Mouse (Mus musculus) spleen, adult 2 months (tissue): ENCODE results near the gene Vmn1r214.

ENCODE experiments used
- CTCF ChIP-seq: fragments of 200-500 bp; IDR thresholded peaks from 2 replicates; pipeline ENCODE4 v1.5.1; 2011; ENCODE audit warnings: mild to moderate bottlenecking, inconsistent platforms; ENCODE audit not compliant: insufficient read depth, insufficient read length, insufficient replicate concordance; ENCODE audit errors: extremely low read depth
- POLR2A ChIP-seq: fragments of 200-500 bp; IDR thresholded peaks from 2 replicates; pipeline ENCODE4 v1.6.1; 2011; ENCODE audit warnings: low read depth, low read length, inconsistent platforms

DNA sequence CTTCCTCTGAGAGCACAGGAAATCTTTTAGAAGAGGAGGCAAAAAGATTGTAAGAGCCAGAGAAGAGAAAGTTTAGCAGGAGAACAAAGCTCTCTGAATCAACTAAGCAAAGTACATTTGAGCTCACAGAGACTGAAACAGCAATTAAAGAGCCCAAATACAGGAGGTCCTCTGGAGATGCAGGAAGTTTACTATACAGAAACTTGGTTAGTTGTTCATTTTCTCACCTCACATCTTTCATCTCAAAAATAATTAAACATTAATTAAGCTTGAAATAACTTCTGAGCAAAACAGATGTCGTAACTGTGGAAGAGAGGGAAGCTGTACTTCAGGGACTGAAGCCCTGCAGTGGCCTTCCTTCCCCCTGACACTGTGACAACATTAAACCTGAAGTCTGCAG, 22.9 kb upstream of the Vmn1r214 start, which contains the start of gene Vmn1r213:
- no peak for TF ChIP-seq CTCF
- TF ChIP-seq POLR2A = no peak
